Mouse (Mus musculus) embryonic facial prominence, embryonic 14.5 days (tissue): ENCODE data around the gene Plekha6. TPM values are rescaled to one million over a fixed set of nuclear protein-coding genes. Genes with fewer than 3 reads are reported as not detected.

Experiments used
- ATAC-seq: fragments of 200-750 bp; cut with Nextera tagmentation; 2 replicates; pipeline ENCODE4 v1.8.0; 2017; ENCODE audit warnings: low read depth, moderate number of reproducible peaks, moderate TSS enrichment
- DNase-seq: peaks from one replicate; pipeline ENCODE4 v3.0.0-alpha.2; 2015; ENCODE audit warnings: low spot score
- H3K27ac ChIP-seq: fragments of 300-500 bp; sonication (generic); replicated peaks from 2 replicates; pipeline ENCODE4 v1.5.1; 2014; ENCODE audit warnings: low read depth, mild to moderate bottlenecking, low read length, moderate library complexity
- H3K27me3 ChIP-seq: fragments of 300-500 bp; sonication (generic); replicated peaks from 2 replicates; pipeline ENCODE4 v1.6.1; 2014; ENCODE audit warnings: low read length; ENCODE audit not compliant: control insufficient read depth, insufficient read depth
- H3K36me3 ChIP-seq: fragments of 300-500 bp; sonication (generic); 2 replicates; pipeline ENCODE4 v1.6.1; 2014; ENCODE audit warnings: low read length, mixed read lengths; ENCODE audit not compliant: control insufficient read depth, insufficient read depth
- H3K4me1 ChIP-seq: fragments of 300-500 bp; sonication (generic); 2 replicates; pipeline ENCODE4 v1.6.1; 2014; ENCODE audit warnings: antibody characterized with exemption, low read length; ENCODE audit not compliant: control insufficient read depth, insufficient read depth
- H3K4me2 ChIP-seq: fragments of 300-500 bp; sonication (generic); 2 replicates; pipeline ENCODE4 v1.6.1; 2014; ENCODE audit warnings: low read depth, mild to moderate bottlenecking, low read length, moderate library complexity, mixed read lengths
- H3K4me3 ChIP-seq: fragments of 300-500 bp; sonication (generic); 2 replicates; pipeline ENCODE4 v1.5.1; 2014; ENCODE audit warnings: low read depth, mild to moderate bottlenecking, low read length
- H3K9ac ChIP-seq: fragments of 300-500 bp; sonication (generic); 2 replicates; pipeline ENCODE4 v1.6.1; 2014; ENCODE audit warnings: low read depth, mild to moderate bottlenecking, low read length, moderate library complexity, mixed read lengths
- H3K9me3 ChIP-seq: fragments of 300-500 bp; sonication (generic); 2 replicates; pipeline ENCODE4 v1.6.1; 2016; ENCODE audit warnings: low read length; ENCODE audit not compliant: control insufficient read depth
- WGBS: fragments of 180-500 bp; shearing (Covaris S2); extraction: QIAGEN DNeasy Blood & Tissue Kit; methylation state at CpG from one replicate; pipeline ENCODE4 v1.1.7; 2014; 5-methylcytosine and 5-hydroxymethylcytosine counted together
- polyA plus RNA-seq: library from polyadenylated mRNA; unstranded; fragments of >200 nt; fragmentation: Nextera tagmentation; extraction: Ambion mirVana; gene quantifications from 2 replicates; pipeline ENCODE4 v1.2.1, GENCODE M21; 2014

Plekha6 gene
- polyA plus RNA-seq, 1 experiment from 2014 or later, result 6.3 TPM

DNA sequence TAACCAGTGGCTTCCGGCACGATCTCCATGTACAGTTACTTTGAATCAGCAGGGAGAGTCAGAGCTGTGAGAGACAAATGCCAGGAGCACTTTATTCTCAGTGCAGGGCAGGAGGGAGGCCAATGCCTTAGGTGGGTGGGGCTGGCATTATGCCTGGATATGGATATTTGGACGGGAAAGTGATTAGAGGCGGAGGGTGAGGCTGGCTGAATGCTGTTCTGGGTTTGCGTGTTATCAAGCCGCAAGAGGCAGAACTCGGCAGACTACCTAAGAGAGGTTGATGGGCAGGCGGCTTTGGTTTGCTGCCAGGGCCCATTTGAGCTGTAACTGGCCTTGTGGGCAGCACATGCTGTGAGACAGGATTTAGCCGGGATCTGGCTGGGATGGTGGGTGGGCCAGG is 62.9 kb downstream of the Plekha6 start:
- Histone ChIP-seq H3K9ac (peak overlapping the region; percentile 10; the same call in 1 of the 2 replicates), H3K4me1 (peaks cover 33% of the 10 kb centered on the region), H3K36me3 (no peaks in the 10 kb centered on the region), H3K27me3 (peaks cover 10% of the 10 kb centered on the region; the same call in 1 of the 2 replicates), H3K4me2 (peak overlapping the region; percentile 10; the same call in 1 of the 2 replicates), H3K4me3 (no peak overlapping the region), H3K27ac (peak overlapping the region; percentile 67), H3K9me3 (no peaks in the 10 kb centered on the region)
- ATAC-seq, result peak; percentile 58
- peak; percentile 85 for DNase-seq
- WGBS, result 16% methylated on average over 9 of the region's 9 CpGs

DNA sequence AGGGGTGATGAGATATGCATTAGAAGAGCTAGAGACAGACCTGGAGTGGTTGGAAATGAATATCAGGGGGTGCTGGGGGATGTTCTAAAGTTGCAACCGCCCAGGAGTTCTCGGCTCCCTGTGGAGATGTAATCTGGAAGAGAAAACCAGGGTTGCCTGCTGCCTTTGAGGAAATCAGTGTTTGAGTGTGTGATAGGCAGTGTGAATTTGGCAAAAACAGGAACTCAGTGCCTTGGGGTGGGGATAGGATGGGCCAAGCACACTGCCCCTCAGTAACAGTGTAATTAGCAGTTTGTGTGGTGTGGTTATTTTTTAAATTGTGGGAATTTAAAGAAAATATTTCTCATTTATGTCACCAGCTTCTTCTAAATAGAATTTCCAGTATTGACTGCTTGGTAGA is 63.4 kb downstream of the Plekha6 start:
- Histone ChIP-seq H3K4me2 (no peak overlapping the region), H3K9ac (peak overlapping the region; percentile 10; the same call in 1 of the 2 replicates), H3K36me3 (no peaks in the 10 kb centered on the region), H3K27ac (peak overlapping the region; percentile 49), H3K9me3 (no peaks in the 10 kb centered on the region), H3K4me3 (no peak overlapping the region), H3K27me3 (peaks cover 10% of the 10 kb centered on the region; the same call in 1 of the 2 replicates), H3K4me1 (peaks cover 33% of the 10 kb centered on the region)
- DNase-seq (no peak), ATAC-seq (no peak)
- 38% methylated on average over 2 of the region's 2 CpGs for WGBS

DNA sequence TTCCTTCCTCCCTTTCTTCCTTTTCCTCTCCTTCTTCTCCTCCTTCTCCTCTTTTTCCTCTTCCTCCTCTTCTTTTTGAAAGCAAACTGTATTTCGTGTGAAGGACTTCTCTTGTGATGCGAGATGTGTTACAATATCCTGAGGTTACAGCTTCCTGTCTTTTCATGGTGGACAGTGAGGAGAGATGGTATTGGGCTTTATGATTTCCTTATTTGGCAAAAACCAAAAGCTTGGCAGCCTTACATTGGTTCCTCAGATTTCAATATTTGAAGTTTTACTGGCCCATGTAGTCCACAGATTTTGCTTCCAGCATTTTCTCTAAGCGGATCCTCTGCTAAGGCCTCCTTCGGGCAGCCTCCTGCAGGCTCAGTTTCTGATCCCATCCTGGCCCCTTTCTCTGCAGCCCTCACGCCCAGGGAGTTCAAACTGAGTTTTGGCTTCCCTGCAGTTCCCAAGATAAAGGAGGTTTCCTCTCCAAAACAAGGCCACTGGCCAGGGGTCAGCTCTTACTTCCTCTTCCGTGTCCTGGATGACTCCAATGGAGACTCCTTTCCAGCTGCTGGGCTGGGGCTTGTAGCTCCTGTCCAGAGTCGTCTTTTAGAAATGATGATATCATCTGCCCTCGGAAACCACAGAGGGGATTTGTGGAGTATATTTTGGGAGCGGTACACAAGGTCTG is 64.9 kb downstream of the Plekha6 start:
- peak overlapping the region; percentile 66 for H3K27ac ChIP-seq

DNA sequence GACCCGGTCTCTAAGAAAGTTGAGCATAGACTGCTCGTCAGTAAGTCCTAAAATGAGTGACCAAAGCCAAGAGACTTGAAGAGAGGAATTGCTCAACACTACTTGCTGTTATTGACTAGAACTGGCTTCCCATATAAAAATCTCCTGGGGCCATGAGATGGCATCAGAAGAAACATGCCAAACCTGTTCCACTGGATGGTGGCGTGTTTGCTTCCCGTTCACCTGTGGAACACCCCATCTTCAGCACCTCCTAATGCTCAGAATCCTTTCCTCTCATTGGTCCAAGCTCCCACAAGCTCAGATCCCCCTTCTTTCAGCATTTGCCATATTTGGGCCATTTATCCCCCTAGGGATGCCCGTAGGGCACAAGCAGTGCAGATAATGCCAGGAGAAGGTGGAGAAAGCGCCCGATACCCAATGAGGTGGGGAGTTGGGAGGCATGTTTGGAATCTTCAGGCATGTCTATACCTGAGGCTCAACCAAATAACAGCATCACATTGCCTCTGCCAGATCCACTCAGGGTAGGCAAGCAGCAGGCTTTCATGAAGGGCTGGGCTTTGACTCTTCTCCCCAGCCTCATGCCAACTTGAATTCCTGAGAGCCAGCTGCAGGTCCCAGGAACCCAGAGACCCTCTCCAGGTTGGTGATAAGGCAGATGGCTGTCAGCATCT is 67.6 kb downstream of the Plekha6 start:
- Histone ChIP-seq H3K4me3 (no peak overlapping the region), H3K27ac (no peak overlapping the region), H3K4me1 (peaks cover 33% of the 10 kb centered on the region), H3K36me3 (no peaks in the 10 kb centered on the region), H3K9ac (no peak overlapping the region), H3K27me3 (no peaks in the 10 kb centered on the region; the same call in 1 of the 2 replicates), H3K9me3 (no peaks in the 10 kb centered on the region), H3K4me2 (no peak overlapping the region)
- ATAC-seq (peak; percentile 53), DNase-seq (peak; percentile 76)
- 82% methylated on average over 7 of the region's 7 CpGs for WGBS

More for the DNA sequence above, 64.9 kb downstream of the Plekha6 start:
- ATAC-seq, result no peak
- WGBS, result 48% methylated on average over 9 of the region's 9 CpGs
- Histone ChIP-seq H3K36me3 (no peaks in the 10 kb centered on the region), H3K4me2 (no peak overlapping the region), H3K4me1 (peaks cover 37% of the 10 kb centered on the region), H3K4me3 (no peak overlapping the region), H3K27me3 (peaks cover 10% of the 10 kb centered on the region; the same call in 1 of the 2 replicates), H3K9ac (no peak overlapping the region), H3K9me3 (no peaks in the 10 kb centered on the region)
- no peak for DNase-seq

DNA sequence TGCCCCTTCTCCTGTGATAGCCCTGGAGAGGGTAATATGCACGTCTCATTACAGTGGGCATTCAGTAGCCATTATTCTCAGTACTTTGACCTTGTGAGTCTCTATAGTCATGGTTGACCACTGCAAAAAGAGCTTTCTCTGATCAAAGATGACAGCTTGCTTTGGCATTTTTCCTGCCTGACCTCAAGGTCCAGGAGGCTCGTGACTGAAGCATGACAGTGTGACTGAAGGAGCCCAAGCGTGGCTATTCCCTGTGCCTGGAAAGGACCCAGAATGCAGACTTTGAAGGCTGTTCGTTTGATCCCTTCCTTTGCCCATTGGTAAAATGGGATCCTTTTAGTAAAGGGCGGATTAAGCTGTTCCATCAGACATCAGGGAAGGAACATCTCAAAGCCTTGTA is 71.9 kb downstream of the Plekha6 start:
- 61% methylated on average over 5 of the region's 5 CpGs for WGBS
- ATAC-seq, result no peak
- H3K9ac ChIP-seq, result no peak overlapping the region
- H3K4me1 ChIP-seq, result peaks cover 44% of the 10 kb centered on the region
- no peak overlapping the region for H3K27ac ChIP-seq
- no peak for DNase-seq
- no peak overlapping the region for H3K4me2 ChIP-seq
- H3K27me3 ChIP-seq, result no peaks in the 10 kb centered on the region
- no peak overlapping the region for H3K4me3 ChIP-seq
- H3K9me3 ChIP-seq, result no peaks in the 10 kb centered on the region
- H3K36me3 ChIP-seq, result no peaks in the 10 kb centered on the region

DNA sequence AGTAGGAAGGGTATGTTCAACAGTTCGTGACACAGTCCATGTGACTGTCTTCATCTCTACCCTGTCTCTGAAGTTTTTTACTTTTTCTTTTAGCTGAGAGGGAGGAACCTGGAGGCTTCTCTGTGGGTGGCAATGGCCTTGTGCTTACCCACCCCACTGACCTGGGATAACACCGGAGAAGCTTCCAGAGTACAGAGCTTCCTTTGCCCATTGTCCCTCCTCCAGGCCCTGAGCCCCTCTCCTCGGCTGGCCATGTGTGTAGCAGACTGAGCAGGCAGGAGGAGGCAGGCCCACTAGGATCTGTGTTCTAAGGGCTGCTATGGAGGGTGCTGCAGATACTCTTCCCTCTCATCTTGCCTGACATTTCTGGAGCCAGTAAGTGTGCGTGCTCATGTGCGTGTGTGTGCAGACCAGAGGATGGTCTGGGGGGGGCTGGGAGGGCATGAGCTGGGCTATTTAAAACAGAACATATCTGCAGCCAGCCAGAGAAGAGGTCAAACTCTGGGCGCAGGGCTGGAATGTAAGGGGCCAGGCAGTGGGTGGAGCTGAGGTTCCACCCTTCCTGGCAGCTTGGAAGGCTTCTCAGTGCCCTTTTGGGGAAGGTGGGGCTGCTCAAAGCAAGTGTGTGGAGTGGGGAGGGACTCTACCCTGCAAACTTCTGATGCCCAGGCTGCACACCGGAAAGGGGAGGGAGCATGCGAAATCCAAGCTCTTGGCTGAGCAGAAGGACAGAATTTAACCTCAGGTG is 72.9 kb downstream of the Plekha6 start:
- 25% methylated on average over 8 of the region's 8 CpGs for WGBS
- peaks cover 49% of the 10 kb centered on the region for H3K4me1 ChIP-seq
- H3K27me3 ChIP-seq, result no peaks in the 10 kb centered on the region
- ATAC-seq (peak; percentile 86), DNase-seq (peak; percentile 88)
- peak overlapping the region; percentile 64; the same call in 1 of the 2 replicates for H3K27ac ChIP-seq
- peak overlapping the region; percentile 15; the same call in 1 of the 2 replicates for H3K4me2 ChIP-seq
- no peak overlapping the region for H3K4me3 ChIP-seq
- H3K36me3 ChIP-seq, result no peaks in the 10 kb centered on the region
- no peaks in the 10 kb centered on the region for H3K9me3 ChIP-seq
- 0 out of 2 replicates have a peak overlapping the region, but pooled peaks have one; percentile 14 for H3K9ac ChIP-seq

DNA sequence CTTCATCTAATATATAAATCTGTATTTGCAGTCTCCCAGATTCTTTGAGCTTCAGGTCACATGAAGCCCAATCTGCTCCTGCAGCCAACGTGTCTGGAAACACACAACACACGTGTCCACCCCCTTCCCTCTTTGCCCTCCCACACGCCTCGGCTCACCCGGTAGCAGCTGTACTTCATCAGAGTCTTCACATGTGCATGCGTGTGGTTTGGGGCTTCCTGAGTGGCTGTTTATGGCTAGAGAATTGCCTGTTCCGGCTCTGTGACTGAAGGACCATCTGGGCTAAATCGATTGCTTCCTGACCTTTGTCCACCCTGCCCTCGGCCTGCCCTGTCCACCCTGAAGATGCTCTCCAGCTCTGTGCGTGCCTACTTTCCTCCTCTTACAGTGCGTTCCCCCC is 73.7 kb downstream of the Plekha6 start:
- peak; percentile 75 for DNase-seq
- peak overlapping the region; percentile 64; the same call in 1 of the 2 replicates for H3K27ac ChIP-seq
- no peak; the same call in 1 of the 2 replicates for ATAC-seq
- H3K9ac ChIP-seq, result no peak overlapping the region
- peak overlapping the region; percentile 15; the same call in 1 of the 2 replicates for H3K4me2 ChIP-seq
- H3K9me3 ChIP-seq, result no peaks in the 10 kb centered on the region
- H3K4me1 ChIP-seq, result peaks cover 49% of the 10 kb centered on the region
- no peaks in the 10 kb centered on the region for H3K27me3 ChIP-seq
- H3K36me3 ChIP-seq, result no peaks in the 10 kb centered on the region
- no peak overlapping the region for H3K4me3 ChIP-seq
- WGBS, result 16% methylated on average over 11 of the region's 11 CpGs

DNA sequence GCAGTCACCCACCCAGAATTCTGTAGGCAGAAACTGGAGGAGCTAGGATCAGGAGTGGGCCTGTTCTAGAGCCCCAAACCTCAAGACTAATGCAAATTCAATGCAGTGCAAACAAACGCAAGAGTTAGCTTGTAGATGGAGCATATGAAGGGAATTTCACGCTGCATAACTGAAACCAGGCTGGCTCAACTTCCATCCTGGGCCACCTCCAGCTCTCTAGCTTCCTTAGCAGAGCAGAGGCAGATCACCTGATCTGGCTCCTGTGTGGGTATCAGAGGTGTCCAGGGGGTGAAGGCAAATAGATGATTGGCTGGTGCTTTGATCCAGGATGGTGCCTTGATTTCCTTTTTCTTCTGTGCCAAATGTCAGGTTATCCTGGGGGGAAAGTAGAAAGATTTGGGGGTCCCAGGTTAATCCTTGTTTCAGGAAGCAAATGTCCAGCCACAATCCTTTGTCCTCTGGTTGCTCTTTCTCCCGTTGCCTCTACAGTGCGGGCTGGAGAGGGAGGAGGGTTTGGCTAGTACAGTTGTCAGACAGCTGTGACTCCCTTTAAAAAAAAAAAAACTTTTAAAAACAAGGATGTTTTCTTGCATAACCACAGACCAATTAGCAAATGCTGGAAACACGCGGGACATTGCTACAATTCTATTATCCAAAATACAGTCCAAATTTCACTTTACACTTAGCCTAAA is 75.3 kb downstream of the Plekha6 start:
- Histone ChIP-seq H3K4me3 (no peak overlapping the region), H3K9ac (no peak overlapping the region), H3K4me2 (0 out of 2 replicates have a peak overlapping the region, but pooled peaks have one; percentile 20), H3K36me3 (no peaks in the 10 kb centered on the region), H3K27me3 (no peaks in the 10 kb centered on the region), H3K9me3 (no peaks in the 10 kb centered on the region), H3K4me1 (peaks cover 46% of the 10 kb centered on the region), H3K27ac (peak overlapping the region; percentile 59)
- peak; percentile 32; the same call in 1 of the 2 replicates for ATAC-seq
- 35% methylated on average over 6 of the region's 6 CpGs for WGBS
- peak; percentile 82 for DNase-seq
